Mouse (Mus musculus) small intestine, adult 2 months (tissue): ENCODE results near the gene Trem2. TPM values are rescaled to one million over a fixed set of nuclear protein-coding genes. Genes with fewer than 3 reads are reported as not detected.

Experiments used
- H3K27ac ChIP-seq: fragments of 200-500 bp; 2 replicates; pipeline ENCODE4 v1.5.1; 2012; ENCODE audit warnings: low read depth, low read length, control low read depth, inconsistent platforms; ENCODE audit not compliant: insufficient read depth
- H3K27me3 ChIP-seq: fragments of 200-500 bp; 2 replicates; pipeline ENCODE4 v1.6.1; 2012; ENCODE audit warnings: mild to moderate bottlenecking, moderate library complexity, low read length, inconsistent platforms; ENCODE audit not compliant: control insufficient read depth, insufficient read depth
- H3K36me3 ChIP-seq: fragments of 200-500 bp; 2 replicates; pipeline ENCODE4 v1.6.1; 2012; ENCODE audit warnings: mild to moderate bottlenecking, low read length, control low read depth, inconsistent platforms; ENCODE audit not compliant: control insufficient read depth, insufficient read depth
- H3K4me1 ChIP-seq: fragments of 200-500 bp; 2 replicates; pipeline ENCODE4 v1.6.1; 2012; ENCODE audit warnings: low read length, inconsistent platforms, mixed read lengths; ENCODE audit not compliant: control insufficient read depth, insufficient read depth, insufficient read length
- H3K4me3 ChIP-seq: fragments of 200-500 bp; 2 replicates; pipeline ENCODE4 v1.5.1; 2012; ENCODE audit warnings: low read depth, mild to moderate bottlenecking, control low read depth, inconsistent platforms, low read length, moderate library complexity
- CTCF ChIP-seq: fragments of 200-500 bp; IDR thresholded peaks from 2 replicates; pipeline ENCODE4 v1.5.1; 2012; ENCODE audit warnings: low read depth, mild to moderate bottlenecking, control low read depth, inconsistent platforms, low read length, moderate library complexity, mixed read lengths; ENCODE audit not compliant: insufficient replicate concordance, insufficient read length; ENCODE audit errors: extremely low read depth
- POLR2A ChIP-seq: fragments of 200-500 bp; IDR thresholded peaks from 2 replicates; pipeline ENCODE4 v1.6.1; 2012; ENCODE audit warnings: low read depth, mild to moderate bottlenecking, control low read depth, inconsistent platforms, low read length, moderate library complexity
- WGBS: fragments of 180-500 bp; shearing (Covaris S2); methylation state at CpG from one replicate; pipeline ENCODE4 v1.1.7; 2018; 5-methylcytosine and 5-hydroxymethylcytosine counted together
- polyA plus RNA-seq: library from polyadenylated mRNA; depleted of rRNA; stranded (reverse); fragments of >200 nt; gene quantifications from 2 replicates; pipeline ENCODE4 v1.2.3, GENCODE M21; 2012

Gene Trem2
- polyA plus RNA-seq, 1 experiment, result not detected

GRCm38 (mm10) chr17:48318686-48319085 is 27.5 kb upstream of the Trem2 start:
- WGBS, result 93% methylated on average over 1 of the region's 1 CpGs
- no peaks in the 10 kb centered on the region for H3K36me3 ChIP-seq
- H3K4me3 ChIP-seq, result no peak overlapping the region
- H3K27me3 ChIP-seq, result no peaks in the 10 kb centered on the region
- no peaks in the 10 kb centered on the region for H3K4me1 ChIP-seq
- no peak overlapping the region for H3K27ac ChIP-seq
- TF ChIP-seq POLR2A, result no peak
- TF ChIP-seq CTCF, result no peak

- Histone ChIP-seq H3K4me1 (0 out of 2 replicates have a peak, but pooled peaks cover 3% of the 10 kb centered on the region), H3K36me3 (no peaks in the 10 kb centered on the region), H3K27me3 (no peaks in the 10 kb centered on the region), H3K4me3 (no peak overlapping the region), H3K27ac (no peak overlapping the region)
- 58% methylated on average over 2 of the region's 2 CpGs for WGBS
- TF ChIP-seq CTCF (no peak), POLR2A (no peak)
These were observed 24.9 kb upstream of the Trem2 start for GRCm38 (mm10) chr17:48321279-48321678.

- Histone ChIP-seq H3K27me3 (no peaks in the 10 kb centered on the region), H3K36me3 (no peaks in the 10 kb centered on the region), H3K4me1 (0 out of 2 replicates have a peak, but pooled peaks cover 3% of the 10 kb centered on the region), H3K4me3 (no peak overlapping the region), H3K27ac (no peak overlapping the region)
- TF ChIP-seq POLR2A (no peak), CTCF (no peak)
- 85% methylated on average over 3 of the region's 3 CpGs for WGBS
These were observed 23.0 kb upstream of the Trem2 start for GRCm38 (mm10) chr17:48323236-48323635.

GRCm38 (mm10) chr17:48324258-48324657 is 21.9 kb upstream of the Trem2 start:
- Histone ChIP-seq H3K4me3 (no peak overlapping the region), H3K27ac (no peak overlapping the region), H3K27me3 (no peaks in the 10 kb centered on the region), H3K4me1 (0 out of 2 replicates have a peak, but pooled peaks cover 3% of the 10 kb centered on the region), H3K36me3 (no peaks in the 10 kb centered on the region)
- WGBS, result 86% methylated on average over 5 of the region's 5 CpGs
- TF ChIP-seq CTCF, result no peak
- TF ChIP-seq POLR2A, result no peak

- WGBS, result 91% methylated on average over 6 of the region's 6 CpGs
- TF ChIP-seq POLR2A (no peak), CTCF (no peak)
- H3K4me1 ChIP-seq, result 0 out of 2 replicates have a peak, but pooled peaks cover 3% of the 10 kb centered on the region
These were observed 21.1 kb upstream of the Trem2 start for GRCm38 (mm10) chr17:48325093-48325492.

GRCm38 (mm10) chr17:48325638-48326037 is 20.6 kb upstream of the Trem2 start:
- no peak overlapping the region for H3K4me3 ChIP-seq
- no peak overlapping the region for H3K27ac ChIP-seq
- no peaks in the 10 kb centered on the region for H3K27me3 ChIP-seq
- whole genome bisulfite sequencing, result 90% methylated on average over 11 of the region's 11 CpGs
- 0 out of 2 replicates have a peak, but pooled peaks cover 3% of the 10 kb centered on the region for H3K4me1 ChIP-seq
- no peak for TF ChIP-seq POLR2A
- no peaks in the 10 kb centered on the region for H3K36me3 ChIP-seq

More at GRCm38 (mm10) chr17:48325093-48325492, 21.1 kb upstream of the Trem2 start:
- H3K4me3 ChIP-seq, result no peak overlapping the region
- no peaks in the 10 kb centered on the region for H3K27me3 ChIP-seq
- H3K27ac ChIP-seq, result no peak overlapping the region
- H3K36me3 ChIP-seq, result no peaks in the 10 kb centered on the region

GRCm38 (mm10) chr17:48326656-48327055 is 19.5 kb upstream of the Trem2 start:
- 0 out of 2 replicates have a peak, but pooled peaks cover 3% of the 10 kb centered on the region for H3K4me1 ChIP-seq
- WGBS, result 79% methylated on average over 4 of the region's 4 CpGs
- H3K27ac ChIP-seq, result no peak overlapping the region
- H3K27me3 ChIP-seq, result no peaks in the 10 kb centered on the region
- no peak overlapping the region for H3K4me3 ChIP-seq
- TF ChIP-seq POLR2A (no peak), CTCF (no peak)
- no peaks in the 10 kb centered on the region for H3K36me3 ChIP-seq

GRCm38 (mm10) chr17:48332524-48332923 is 13.7 kb upstream of the Trem2 start:
- H3K27ac ChIP-seq, result no peak overlapping the region
- H3K27me3 ChIP-seq, result no peaks in the 10 kb centered on the region
- no peaks in the 10 kb centered on the region for H3K4me1 ChIP-seq
- WGBS, result 79% methylated on average over 2 of the region's 2 CpGs
- H3K4me3 ChIP-seq, result no peak overlapping the region
- no peaks in the 10 kb centered on the region for H3K36me3 ChIP-seq
- no peak for TF ChIP-seq CTCF
- TF ChIP-seq POLR2A, result no peak
